Mouse (Mus musculus) ovary, adult 18-20 months (tissue): ENCODE data around the gene Lpcat1.

ENCODE experiments used
- DNase-seq: peaks from one replicate; pipeline ENCODE4 v3.0.0; 2022; ENCODE audit warnings: low spot score, mixed read lengths

The Lpcat1 gene

DNA sequence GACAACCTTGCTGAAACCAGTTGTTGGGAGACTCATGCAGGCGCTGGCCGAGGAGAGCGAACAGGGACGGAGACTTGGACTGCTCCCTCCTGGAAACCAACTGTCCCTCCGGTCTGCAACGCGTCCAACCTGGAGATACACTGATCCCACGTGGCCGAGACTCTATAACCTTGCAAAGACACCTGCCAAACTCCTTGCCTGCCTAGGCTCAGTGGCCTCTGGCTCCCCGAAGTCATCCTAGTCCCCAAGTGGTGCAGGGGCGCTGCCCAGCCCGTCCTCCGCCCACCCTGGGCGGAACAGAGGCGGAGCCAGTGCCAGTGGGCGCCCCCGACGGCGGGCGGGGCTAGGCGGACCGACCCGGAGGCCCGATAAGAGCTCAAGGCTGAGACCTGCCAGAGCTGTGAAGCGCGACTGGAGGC lies 69.4 kb downstream of the Lpcat1 start, which contains the start of gene Slc6a3:
TSS of gene Slc6a3 (plus strand) at position 345 of the 419 bp plus-strand sequence.
- DNase-seq, result peak; percentile 58

DNA sequence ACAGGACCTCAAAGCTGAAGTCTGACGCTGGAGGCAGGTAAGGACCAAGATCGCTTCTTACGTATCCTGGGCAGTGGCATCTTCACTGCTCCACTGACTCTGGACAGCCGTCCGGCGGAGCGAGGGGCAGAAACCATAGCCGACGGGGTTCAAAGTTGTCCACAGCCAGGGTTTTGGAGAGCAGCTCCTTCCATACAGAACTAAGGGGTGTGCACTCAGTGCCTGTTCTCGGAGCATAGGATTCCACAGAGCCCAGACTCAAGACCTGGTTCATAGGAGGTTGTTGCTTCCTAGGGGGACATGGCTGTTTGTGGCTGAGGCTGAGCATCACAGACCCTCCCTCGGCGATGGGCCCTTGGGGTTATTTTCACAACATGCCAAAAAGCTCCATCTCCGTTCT lies 69.8 kb downstream of the Lpcat1 start:
- DNase-seq, result no peak

DNA sequence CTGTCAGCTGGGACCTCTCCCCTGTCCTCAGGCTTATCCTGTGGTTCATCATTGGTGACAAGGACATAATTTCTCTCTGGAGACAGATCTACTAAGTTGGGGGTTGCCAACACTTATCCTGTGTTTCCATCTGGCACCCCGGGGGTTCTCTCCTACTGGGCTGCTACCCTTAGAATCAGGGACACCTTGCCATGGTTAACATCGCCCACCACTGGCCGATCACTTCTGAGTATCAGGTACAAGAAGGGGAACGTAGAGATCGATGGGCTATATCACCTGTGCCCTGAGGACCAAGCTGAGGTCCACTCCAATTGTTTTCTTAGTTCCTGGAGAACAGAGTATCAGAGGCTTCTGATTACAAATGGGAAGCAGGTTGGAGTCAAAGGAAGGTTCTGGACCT lies 97.2 kb downstream of the Lpcat1 start:
- DNase-seq, result no peak
